Mouse (Mus musculus) cortical plate, adult 2 months (tissue): ENCODE results near the gene Cd207.

Source experiments
- CTCF ChIP-seq: fragments of 200-500 bp; IDR thresholded peaks from 2 replicates; pipeline ENCODE4 v1.5.1; 2011; ENCODE audit warnings: mild to moderate bottlenecking, control low read depth, low read length; ENCODE audit not compliant: insufficient read depth; ENCODE audit errors: extremely low read depth
- POLR2A ChIP-seq: fragments of 200-500 bp; IDR thresholded peaks from 2 replicates; pipeline ENCODE4 v1.6.1; 2011; ENCODE audit warnings: mild to moderate bottlenecking, low read length, control low read depth; ENCODE audit not compliant: insufficient read depth; ENCODE audit errors: extremely low read depth

DNA sequence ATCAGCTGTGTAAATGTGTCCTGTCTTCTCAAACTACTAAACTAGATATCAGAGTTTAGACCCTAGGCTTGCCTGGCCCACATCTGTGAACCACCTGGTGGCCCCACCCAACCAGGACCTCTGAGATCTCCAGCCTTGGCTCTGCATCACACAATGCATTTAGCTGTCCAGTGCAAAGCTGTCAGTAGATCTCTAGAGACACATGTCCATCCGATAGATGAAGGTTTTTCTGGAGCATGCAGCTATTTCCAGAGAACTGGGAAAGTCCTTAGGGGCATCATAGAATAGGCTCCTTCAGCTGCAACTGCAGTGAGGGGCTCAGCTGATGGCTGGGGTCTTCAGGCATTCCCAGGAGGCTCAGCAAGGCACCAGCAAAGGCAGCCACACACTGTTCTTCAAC, 26.6 kb upstream of the Cd207 start:
- TF ChIP-seq CTCF = no peak
- TF ChIP-seq POLR2A = no peak
